Mouse (Mus musculus) urinary bladder, postnatal 36 days (tissue): ENCODE measurements around the gene AC129217.1.

ENCODE experiments used
- DNase-seq, 2 experiments: peaks; one replicate each; pipeline ENCODE4 v3.0.0; 2022; ENCODE audit warnings: low spot score in 2 of 2, mixed read lengths in 1 of 2

AC129217.1 gene

GRCm38 (mm10) chr19:8829660-8830059 lies at the start of gene AC129217.1:
Gene AC129217.1, plus strand, starts transcription at chr19:8829773.
- no peak for DNase-seq

- DNase-seq, result peak; percentile 84 to 90
These were observed 43.4 kb upstream of the AC129217.1 start, which contains the start of gene Taf6l for GRCm38 (mm10) chr19:8786008-8786781. Gene Taf6l, minus strand, starts transcription at chr19:8786417.

- no peak for DNase-seq
These were observed 41.1 kb upstream of the AC129217.1 start for GRCm38 (mm10) chr19:8788521-8788920.

- no peak for DNase-seq
These were observed 40.4 kb upstream of the AC129217.1 start for GRCm38 (mm10) chr19:8789171-8789570.

DNA sequence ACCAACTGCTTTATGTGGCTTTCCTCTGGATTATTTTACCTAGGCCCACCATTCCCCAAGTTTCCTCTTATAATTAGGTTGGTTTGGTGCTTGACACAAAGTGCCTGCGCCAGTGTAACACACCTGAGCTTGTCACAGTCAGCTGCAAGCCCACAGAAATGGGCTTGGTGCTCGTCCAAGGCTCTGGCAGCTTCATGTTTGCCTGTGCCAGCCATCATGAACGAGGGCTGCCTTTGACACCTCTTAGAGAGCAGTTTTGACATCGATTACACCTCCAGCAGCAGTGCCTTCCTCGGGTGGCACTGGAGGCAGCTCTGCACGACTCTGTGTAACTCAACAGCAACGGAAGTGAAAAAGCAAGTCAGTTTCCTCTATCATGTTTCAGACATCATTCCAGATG lies 39.4 kb upstream of the AC129217.1 start:
- no peak for DNase-seq

DNA sequence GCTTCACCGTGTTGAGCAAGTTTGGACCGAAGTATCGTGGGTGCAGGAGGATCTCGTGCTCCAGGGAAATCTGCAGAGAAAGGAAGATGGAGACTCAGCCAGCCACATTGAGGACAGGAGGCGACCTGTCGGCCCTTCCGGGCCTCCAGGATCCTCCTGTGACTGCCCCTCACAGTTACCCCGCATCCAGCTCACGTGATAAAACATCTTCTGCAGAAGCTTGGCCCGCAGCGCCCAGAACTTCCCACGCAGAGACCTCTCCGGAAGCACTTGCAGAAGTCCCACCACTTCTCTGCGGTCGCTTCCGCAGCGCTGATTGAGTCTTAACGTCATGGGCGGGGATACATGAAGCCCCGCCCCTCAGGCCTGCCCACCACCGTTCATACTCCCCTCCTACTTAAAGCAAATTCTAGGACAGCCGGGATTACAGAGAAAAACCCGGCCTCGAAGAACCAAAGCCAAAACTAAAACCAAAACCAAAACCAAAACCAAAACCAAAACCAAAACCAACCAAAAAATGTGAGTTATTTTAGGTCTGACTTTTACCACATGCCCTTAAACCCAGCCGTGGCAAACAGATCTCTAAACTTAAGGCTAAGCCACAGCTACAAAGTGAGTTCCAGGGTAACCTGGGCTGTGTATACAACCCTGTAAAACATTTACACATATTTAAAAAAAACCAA lies 31.2 kb upstream of the AC129217.1 start, which contains the start of gene Polr2g:
Gene Polr2g (minus strand): TSS at position 314 of the 683 bp plus-strand sequence.
- peak; percentile 83 to 91 for DNase-seq

GRCm38 (mm10) chr19:8798947-8799315 lies 30.6 kb upstream of the AC129217.1 start:
- DNase-seq, result no peak

DNA sequence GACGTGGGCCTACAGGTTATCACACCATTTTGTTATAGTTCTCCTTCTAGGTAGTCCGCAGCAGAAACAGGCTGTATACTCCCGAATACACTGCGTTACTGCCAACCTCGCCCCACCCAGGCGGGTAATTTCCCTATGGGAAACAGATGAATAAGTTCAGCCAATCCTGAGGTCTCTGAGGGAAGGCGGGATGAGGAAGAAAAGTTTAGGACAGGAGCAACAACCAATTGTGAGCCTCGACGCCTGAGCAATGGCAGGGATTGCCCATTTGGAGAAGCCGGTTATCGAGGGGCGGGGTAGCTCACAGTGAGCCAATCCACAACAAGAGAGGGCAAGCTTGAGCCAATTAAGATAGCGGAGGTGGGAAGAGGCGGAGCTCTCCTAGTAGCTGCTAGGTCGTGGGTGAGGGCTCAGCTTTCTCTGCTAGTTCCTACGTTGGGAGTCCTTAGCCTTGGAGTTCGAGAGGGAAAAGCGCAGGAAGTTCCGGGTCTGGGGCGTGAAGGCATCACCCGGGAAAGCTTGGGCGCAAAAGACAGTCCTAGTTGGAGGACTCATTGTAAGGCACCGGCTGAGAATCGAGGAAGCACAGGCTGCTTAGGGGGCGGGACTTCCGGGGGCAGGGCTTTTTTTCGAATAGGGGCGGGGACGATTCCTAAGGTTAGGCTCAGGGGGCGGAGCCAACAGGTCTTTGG lies 27.3 kb upstream of the AC129217.1 start, which contains the start of gene Zbtb3:
Gene Zbtb3 (plus strand): TSS at position 426 of the 692 bp plus-strand sequence.
- DNase-seq, result peak; percentile 88 to 94

- no peak for DNase-seq
These were observed 26.3 kb upstream of the AC129217.1 start for GRCm38 (mm10) chr19:8803204-8803780.

GRCm38 (mm10) chr19:8803879-8804660 lies 25.5 kb upstream of the AC129217.1 start:
- DNase-seq, result no peak

DNA sequence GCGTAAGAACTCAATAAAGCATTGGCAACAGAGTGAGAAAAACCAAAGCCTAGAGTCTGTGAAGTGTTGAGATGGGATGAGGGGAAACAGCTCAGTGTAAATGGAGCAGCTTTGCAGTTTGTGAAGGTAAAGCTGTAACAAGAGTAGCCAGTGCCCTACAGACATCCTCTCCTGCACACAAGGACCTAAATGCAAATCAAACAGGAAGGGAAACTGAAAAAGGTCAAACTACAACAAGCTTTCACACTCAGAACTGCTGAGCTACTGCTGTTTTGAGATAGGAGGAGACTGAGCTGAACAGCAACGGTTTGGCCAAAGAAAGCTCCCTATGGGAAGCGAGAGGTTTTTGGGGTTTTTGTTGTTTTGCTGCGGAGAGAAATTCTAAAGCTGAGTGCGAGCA lies 22.8 kb upstream of the AC129217.1 start:
- DNase-seq, result no peak

DNA sequence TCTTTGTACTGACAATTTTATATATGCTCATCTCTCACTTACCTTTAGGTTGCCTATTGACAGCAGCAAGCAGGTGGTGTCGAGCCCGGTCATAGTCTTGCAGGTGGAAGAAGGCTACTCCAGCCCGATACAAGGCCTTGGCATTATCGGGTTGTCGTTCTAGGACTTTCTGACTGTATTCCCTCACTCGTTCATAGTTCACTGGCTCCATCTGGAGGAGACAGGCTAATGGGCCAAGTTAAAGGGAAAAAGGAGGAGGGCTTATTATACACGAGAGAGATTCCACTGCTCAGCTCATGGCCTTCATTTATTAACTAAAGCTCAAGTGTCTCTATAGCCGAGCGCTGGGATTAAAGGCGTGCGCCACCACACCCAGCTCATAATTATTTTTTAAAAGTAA lies 13.8 kb upstream of the AC129217.1 start:
- DNase-seq, result no peak

DNA sequence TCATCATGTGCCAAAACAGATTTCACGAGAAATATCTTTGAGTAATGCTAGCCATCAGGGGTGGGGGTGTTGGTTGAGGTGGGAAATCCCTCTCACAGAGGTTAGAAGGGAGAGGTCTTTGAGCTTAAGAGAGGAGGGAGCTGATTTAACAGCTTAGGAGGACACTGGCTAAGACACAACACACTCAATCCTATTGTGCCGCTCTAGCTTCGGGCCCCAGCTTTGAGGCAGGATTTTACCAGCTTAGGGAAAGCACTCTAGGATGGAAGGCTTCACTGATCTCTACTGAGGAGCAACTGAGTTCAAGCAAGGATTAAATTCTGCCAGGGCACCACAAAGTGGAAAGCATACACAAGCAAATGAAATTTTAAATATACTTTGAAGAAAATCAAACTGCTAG lies 12.6 kb upstream of the AC129217.1 start:
- no peak for DNase-seq

GRCm38 (mm10) chr19:8818301-8818798 lies 11.2 kb upstream of the AC129217.1 start:
- DNase-seq, result no peak

DNA sequence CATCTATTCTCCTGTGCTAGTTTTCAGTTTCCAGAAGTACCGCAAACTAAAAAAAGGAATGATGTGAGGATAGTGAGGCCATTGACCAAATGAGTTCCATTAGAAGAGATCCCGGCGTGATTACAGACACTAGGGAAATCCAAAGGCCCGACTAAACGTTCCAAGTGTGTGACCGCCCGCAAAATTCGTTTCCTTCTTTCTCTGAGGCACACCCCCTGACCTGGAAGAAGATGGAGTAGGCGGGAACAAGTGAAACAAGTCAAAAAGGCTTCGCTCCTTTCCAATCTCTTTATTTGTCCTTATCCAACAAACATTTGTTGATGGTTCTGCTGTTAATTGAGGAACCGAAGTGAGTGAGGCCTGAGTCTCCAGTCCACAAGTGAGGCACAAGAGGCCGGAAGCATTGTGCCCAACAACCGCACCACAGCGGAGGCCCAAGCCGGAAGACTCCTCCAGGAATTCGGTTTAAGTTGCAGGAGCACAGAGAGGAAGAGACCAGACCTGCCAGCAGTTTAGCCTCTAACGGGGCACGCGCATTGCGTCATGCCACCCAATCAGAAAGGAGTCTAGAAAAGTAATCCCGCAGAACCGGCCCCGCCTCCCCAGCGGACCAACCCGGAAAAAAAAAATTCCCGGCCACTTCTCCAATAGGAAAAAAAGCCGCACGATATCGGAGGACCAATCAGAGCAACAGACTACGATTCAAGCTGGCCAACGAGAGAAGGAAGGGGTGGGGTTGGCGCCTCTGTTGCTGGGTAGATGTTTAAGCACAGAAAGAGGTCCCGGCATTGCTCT lies 10.6 kb upstream of the AC129217.1 start, which contains the start of gene Ttc9c:
Gene Ttc9c (minus strand): TSS at position 533 of the 795 bp plus-strand sequence.
- peak in 1 of 2 experiments; percentile 98 for DNase-seq

DNA sequence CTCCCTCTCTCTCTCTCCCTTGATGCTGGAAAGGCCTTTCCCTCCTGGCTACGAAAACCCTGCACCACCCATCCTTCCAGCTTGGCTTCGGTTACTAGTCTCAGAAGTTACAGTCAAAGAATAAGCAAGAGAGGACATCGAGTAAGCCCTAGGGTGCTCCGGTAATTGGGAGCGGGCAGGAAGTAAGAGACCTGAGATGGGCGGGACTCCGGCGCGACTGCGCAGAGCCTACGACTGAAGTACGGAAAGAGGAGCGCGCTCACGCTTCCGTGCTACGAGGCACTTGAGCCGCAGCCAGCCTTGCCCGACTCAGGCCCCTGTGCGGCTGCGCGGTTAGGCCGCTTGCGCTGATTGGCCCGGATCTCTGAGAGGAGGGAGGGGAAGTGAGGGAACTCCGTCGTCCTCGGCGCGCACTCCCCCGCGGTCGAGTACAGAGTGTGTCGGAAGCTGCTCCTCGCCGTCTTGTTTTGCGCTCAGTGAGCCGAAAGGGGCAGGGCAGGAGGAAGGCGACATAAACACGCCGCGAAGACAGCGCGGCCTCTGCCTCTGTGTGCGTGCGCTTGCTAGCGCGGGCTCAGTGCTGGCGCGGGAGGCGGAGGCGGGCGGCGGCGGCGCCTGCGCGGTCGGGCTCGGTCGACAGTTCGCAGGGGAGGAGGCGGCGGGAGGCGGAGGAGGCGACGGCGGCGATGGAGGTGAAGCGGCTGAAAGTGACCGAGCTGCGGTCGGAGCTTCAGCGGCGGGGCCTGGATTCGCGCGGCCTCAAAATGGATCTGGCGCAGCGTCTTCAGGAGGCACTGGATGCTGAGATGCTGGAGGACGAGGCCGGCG lies 9.8 kb upstream of the AC129217.1 start, which contains the start of gene Hnrnpul2:
Gene Hnrnpul2 (plus strand): TSS at position 415 of the 828 bp plus-strand sequence.
- DNase-seq, result peak; percentile 94 to 98

- DNase-seq, result no peak
These were observed 9.1 kb upstream of the AC129217.1 start for GRCm38 (mm10) chr19:8820424-8820956.

DNA sequence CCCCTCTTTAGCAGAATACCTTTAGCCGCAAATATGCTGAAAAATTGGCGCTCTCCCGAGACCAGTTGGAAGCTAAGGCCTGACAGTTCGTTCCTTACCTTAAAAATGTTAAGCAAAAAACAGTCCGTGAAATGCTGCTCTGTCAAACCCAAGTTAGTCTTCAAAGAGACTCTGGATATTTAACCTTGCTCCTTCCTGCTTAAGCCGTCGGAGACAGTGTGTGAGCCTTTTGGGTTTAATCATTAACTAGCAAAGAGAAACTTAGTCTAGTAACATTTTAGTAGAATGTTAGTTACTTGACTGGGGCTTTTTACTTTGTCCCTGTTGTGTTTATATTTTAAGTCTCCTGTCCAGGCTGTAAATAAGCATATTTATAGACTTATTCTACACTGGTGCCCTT lies 8.4 kb upstream of the AC129217.1 start:
- no peak for DNase-seq

DNA sequence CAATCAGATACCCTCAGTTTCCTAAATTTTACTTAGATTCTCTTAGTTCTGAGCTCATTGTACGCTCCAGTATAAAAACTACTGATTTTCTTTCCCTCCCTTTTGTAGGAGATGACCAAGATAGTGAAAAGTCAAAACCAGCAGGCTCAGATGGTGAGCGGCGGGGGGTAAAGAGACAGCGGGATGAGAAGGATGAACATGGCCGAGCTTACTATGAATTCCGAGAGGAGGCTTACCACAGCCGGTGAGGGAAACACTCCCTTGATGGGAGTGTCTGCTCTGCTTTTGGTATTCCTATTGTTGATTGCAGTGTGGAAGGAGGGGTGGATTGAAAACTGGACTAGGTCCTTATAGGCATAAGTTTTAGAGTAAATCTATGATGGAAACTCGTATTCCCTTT lies 6.9 kb upstream of the AC129217.1 start:
- DNase-seq, result no peak
